Mouse (Mus musculus) neural tube, embryonic 10.5 days (tissue): Measurements from ENCODE around the gene Cnfn.

Experiments used
- DNase-seq: peaks from one replicate; pipeline ENCODE4 v3.0.0-alpha.2; 2017; ENCODE audit warnings: low spot score; ENCODE audit errors: extremely low spot score

The Cnfn gene

DNA sequence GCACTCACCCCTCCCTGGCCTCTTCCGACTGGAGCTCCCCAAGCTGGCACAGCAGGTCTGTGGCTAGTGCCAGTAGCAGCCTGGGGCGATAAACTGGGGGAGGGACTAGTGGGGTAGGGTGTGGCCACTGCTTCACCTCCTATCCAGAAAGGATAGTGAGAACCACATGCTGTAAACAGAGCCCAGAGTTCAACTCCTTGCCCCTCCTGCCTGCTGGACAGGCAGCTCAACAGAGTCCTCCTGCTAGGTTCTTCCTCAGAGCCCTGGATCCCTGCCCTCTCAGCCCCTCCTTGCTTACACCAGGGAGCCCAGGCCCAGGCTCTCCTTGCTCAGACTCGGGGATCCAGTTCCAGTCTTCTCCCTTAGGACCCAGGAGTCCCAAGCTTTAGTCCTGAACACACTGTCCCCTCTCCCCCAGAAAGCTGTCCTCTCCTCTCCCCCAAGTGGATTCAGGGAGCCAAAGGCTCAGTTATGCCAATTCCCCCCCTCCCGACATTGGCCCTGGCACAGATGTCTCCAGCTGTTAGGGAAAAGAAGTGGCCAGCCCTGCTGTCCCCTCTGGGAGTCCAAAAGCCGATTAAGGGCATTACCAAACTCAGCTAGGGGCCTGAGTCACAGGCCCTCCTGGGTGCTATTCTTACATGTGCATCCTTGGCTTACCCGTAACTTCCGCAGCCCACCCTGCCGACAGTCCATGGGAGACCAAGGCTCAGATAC lies 20.7 kb upstream of the Cnfn start:
- DNase-seq: no peak

GRCm38 (mm10) chr7:25388916-25389315 lies 19.4 kb upstream of the Cnfn start:
- no peak for DNase-seq

DNA sequence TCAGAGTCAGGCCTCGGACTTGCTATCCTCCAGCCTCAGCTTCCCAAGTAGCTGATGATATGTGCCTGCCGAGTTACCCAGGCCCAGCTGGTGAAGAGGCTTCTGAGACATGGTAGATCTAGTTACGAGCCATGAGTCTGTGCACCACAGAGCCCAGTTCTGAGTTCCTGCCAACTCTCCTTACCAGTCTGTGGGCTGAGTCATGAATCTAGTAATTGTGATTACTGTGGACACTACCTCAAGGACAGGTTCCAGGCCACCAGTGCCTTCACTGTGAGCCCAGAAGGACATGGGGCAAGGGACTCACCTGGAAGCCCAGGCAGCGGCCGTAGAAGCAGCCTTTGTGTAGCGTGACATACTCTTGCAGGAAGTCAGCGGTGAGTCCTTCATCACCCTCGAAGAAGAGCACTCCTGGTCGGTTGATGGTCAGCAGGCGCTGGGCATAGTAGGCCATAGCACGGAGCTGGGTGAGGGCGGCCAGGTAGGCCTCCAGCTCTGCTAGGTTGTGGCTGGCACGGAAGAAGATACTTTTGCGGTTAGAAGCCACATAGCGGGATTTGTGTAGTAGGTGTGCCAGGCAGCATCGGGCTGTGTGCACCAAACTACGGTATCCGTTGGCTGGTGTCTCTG lies 18.4 kb upstream of the Cnfn start:
- DNase-seq: no peak

- no peak for DNase-seq
Observed at GRCm38 (mm10) chr7:25385850-25386555, 16.5 kb upstream of the Cnfn start.

DNA sequence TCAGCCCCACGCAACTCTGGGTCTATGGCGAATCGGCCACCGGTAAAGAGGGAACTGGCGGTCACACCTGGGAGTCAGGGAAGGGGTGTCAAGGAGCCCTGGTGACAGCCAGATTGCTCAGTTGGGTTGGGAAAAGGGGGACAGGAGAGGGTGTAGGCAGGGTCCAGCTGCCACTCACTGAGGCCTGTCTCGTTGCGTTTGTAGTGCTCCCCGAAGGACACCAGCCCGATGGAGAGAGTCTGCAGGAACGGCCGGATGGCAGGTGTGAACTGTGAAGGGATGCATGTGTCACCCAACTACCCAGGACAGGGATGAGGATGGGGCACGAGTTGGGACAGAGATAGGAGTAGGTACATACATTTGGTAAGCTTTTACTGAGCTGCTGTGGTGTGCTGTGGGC lies 15.7 kb upstream of the Cnfn start:
- no peak for DNase-seq

GRCm38 (mm10) chr7:25384818-25385217 lies 15.3 kb upstream of the Cnfn start:
- no peak for DNase-seq

DNA sequence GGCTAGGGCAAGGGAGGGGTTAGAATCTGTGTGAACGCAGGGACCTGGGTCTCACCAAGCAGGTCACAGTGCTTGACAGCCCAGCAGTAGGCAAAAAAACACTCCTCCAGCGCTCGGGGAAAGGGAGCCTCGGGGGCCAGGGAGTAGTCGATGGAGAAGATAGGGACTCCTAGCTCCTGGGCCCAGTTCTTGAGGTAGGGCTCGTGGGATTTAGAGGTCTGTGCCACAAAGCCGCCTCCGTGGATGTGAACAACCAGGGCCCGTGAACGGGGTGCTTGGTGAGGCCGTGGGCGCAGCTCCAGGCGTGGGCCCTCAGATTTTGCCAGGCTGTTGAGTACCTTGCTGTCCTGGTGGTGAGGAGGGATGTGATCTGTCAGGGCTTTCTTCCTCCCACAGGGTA lies 14.8 kb upstream of the Cnfn start:
- DNase-seq: no peak

DNA sequence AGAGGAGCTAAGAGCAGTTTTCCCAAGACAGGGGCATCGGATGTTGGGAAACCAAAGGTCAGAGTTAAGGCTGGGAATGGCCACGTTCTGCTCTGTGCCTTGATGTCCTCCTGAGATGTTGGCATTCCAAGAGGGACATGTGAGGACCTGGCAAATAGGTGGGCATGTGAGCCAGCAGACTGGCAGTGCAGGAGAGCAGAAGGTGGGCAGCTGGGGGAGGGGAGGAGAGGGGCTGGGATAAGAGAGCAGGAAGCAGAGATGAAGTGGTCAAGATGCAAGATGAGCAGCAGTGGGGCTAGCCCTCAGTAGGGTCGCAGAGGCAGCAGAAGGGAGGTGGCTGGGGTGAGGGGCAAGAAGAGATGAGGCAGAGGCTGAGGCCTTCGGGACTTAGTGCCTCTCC lies 14.4 kb upstream of the Cnfn start:
- DNase-seq: no peak

GRCm38 (mm10) chr7:25383385-25383784 lies 13.9 kb upstream of the Cnfn start:
- no peak for DNase-seq

DNA sequence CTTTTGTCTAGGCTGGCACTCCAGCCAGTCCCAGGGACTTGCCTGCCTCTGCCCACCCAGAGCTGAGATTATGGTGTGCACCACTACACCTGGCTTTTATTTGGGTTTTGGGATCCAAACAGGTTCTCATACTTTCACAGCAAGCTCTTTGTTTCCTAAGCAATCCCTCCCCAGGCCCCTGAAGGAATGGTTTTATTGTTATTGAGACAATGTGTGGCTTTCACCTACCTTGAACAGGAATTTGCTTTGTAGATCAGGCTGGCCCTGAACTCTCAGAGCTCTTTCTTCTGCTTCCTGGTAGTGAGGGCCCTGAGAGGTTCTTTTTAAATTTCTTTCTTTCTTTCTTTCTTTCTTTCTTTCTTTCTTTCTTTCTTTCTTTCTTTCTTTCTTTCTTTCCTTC lies 13.0 kb upstream of the Cnfn start:
- DNase-seq: no peak

DNA sequence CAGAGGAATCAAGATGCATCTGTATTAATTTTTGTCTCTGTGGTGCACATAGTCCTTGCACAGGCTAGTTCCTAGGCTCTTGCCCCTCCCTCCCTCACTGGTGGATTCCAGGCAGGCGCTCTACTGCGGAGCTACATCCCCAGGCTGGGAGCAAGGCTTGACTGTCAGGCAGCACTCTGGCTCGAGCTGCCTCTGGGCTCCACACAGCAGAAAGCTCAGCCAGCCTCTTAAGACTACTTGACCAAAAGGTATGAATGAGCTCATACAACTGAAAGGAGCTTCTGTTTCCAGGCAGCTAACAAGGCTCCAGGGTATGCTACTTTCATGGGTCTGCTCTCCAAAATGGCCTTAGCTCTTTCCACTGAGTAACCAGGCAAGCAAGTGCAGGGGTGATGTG lies 11.8 kb upstream of the Cnfn start:
- DNase-seq: no peak

DNA sequence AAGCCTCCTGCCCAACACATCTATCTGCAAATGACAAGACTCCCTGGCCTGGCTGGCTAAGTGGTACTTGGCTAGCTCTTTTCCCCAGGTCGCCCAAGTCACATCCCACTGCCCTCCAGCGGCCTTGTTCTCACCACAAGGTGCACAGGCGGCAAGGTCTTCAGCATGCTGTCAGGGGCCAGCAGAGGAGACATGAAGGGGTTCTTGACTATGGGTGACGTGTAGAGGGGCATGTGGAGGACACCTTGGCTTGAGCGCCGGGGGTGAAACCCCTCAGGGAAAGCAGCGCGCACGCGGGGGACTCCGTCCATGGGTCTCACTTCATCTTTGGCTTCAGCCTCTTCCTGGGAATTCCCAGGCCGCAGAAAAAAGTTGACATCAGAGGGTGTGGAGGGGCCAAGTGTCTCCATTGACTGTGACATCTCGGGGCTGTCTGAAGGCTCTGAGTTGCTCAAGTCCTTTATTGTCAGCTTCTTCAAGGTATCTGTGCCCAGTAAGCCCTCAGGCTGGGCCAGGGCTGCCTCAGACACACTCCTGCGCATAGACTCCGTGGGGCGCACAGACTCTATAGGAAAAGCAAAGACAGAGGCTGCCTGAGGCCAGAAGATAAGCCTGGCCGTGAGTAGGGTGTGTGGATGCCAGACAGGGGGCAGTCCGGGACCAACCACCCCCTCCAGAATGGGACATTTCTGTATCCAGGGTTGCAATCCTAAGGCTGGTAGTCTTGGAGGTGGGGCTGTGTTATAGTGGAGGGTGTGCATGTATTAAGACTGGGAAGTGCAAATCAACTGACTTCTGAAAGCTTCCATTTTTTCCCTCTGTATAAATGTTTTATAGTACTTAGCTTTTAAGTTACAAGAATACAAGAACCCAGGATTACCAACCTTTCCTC lies 11.1 kb upstream of the Cnfn start:
- DNase-seq: peak; percentile 22

DNA sequence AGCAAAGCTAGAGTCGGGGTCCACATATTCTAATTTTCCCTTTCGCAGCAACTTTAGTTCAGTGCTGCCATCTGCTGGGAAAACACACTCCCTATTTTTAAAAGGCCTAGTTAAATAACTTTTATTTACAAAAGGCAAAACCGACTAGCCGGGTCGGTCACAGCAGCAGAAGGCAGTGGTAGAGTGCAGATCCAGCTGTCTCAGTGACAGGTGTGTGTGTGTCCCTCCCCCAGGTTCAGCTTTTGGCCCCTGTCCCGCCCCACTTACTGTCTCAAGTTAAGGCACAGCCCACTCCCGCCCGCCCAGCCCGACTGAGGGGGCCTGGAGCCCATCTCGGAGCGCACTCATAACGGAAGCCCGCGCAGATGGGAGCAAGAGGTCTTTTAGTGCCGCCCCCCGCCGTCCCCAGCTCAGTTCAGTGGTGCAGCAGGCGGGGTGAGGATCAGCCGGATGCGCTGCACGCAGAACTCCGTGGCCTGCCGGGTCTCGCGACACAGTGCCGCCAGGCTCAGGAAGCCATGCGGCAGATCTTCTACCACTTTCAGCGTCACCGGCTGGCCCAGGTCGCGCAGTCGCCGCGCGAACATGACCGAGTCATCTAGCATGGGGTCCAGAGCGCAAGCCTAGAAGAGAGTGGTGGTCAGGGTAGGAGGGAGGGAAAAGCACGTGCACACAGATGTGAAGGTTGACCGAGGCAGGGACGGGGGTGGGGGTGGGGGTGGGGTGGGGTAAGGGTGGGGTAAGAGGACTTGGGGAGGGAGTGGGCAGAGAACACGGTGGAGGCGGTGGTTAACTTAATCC lies 10.2 kb upstream of the Cnfn start:
- DNase-seq: peak; percentile 69

- DNase-seq: no peak
Observed at GRCm38 (mm10) chr7:25378181-25379100, 8.9 kb upstream of the Cnfn start.

DNA sequence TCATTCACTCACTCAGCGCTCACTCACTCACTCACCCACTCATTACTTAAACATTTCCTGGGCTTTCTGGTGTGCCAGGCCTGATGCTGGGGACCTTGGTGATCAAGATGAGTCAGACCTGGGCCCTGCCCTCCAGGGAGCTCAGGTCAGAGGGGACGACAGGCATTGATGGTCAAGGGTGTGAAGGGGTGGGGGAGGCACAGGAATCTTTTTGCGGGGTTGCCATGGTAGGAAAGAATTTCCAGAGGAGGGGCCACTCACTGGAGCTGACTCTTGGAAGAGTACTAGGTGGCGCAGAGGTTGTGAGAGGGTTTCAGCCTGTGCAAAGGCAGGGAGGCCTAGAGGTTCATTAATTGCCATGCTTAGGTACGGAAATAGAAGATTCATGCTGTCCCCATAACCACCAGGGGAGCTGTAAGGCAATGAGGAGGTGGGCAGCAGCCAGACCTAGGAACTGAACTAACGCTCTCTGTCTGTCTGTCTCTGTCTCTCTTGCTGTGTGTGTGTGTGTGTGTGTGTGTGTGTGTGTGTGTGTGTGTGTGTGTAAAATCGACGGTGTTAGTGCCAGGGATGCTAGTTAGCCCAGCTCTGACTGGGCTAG lies 7.7 kb upstream of the Cnfn start:
- DNase-seq: no peak

DNA sequence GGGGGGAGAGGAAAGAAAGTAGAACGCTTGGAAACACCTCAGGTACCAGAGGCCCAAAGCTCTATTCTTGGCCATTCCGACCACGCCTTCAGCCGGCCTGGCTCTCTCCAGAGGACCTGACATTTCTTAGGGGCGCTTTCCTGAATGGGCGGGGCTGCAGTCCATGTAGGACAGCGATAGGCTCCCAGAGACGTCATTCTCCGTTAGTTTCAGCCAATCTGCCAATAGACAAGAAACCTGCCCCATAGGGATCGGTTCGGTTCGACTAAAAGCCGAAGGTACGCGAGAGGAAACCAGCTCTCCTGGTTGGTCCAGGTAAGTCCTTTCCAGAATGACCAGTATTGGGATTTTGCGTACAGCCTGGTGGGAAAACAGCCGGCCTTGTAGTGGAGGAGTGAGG lies 7.0 kb upstream of the Cnfn start:
- DNase-seq: peak; percentile 51

GRCm38 (mm10) chr7:25372441-25372840 lies 2.9 kb upstream of the Cnfn start:
- no peak for DNase-seq

DNA sequence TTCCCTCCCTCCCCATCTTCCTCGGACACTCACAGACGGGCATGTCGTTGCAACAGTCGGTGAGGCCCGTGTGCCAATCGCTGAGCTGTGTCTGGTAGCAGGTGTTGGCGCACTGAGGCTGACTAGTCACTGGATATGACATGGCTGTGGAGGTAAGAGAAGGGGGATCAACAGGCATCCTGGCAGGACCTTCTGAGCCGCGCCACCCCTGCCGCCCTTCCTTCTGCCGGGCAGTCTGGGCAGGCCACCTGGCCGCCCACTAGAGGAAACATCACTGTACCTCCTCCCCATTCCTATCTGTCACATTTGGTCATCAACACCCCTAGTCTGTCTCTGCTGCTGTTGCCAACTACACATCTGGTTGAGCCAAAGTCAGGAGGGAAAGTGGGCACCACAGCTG lies 1.2 kb downstream of the Cnfn start:
- DNase-seq: no peak

- peak; percentile 17 for DNase-seq
Observed at GRCm38 (mm10) chr7:25367632-25368293, 1.8 kb downstream of the Cnfn start.
